Comparison of ENCODE assay signal across 25 mouse cellular contexts in the genomic region with DNA sequence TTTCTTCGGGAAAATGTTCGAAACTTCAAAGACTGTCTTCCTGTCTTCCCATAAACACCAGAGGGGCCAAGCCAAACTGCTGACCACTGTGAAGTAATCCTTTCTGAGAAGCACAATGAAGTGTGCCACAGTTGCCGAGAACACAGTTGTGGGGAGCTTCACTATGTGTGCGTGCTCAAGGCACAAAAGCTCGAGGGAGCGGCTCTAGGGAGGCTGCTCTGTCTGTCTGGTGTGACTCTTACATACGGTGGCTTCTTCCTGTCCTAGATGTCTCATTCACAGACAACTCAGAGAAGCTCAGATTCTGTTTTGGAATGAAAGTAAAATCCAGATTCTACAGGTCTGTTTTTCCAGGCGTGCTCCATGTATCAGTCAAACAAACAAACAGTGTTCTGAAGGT.
"Had no signal": no experiment of that assay in that cellular context is flagged by ENCODE, and none has a peak within 500 bp of the region (broad histone marks: within the 10 kb centered on the region; RNA-seq: fewer than 3 reads in every experiment).

No protein-coding gene starts in this region.

- H3K4me3 ChIP-seq: heart, embryonic 10.5 days; heart, embryonic 13.5 days; heart, embryonic 15.5 days; hindbrain, embryonic 13.5 days; hindbrain, embryonic 15.5 days; kidney, embryonic 15.5 days; limb, embryonic 13.5 days; limb, embryonic 15.5 days had no signal

- H3K27me3 ChIP-seq: kidney, embryonic 15.5 days; limb, embryonic 15.5 days had no signal

- DNase-seq: forebrain, postnatal 0 days; gastrocnemius, postnatal 14 days; gastrocnemius, postnatal 36 days; heart, adult 18-20 months; heart, postnatal 14 days; heart, postnatal 36 days; kidney, adult 11 months; kidney, adult 2 months; kidney, adult 9 months; kidney, postnatal 14 days; kidney, postnatal 36 days; layer of hippocampus, adult 9-11 months; layer of hippocampus, postnatal 36 days; left cerebral cortex, postnatal 4 days had no signal

- ATAC-seq: forebrain, postnatal 0 days; hindbrain, postnatal 0 days; intestine, embryonic 16.5 days had no signal

- H3K36me3 ChIP-seq: heart, embryonic 10.5 days; heart, embryonic 13.5 days; heart, embryonic 15.5 days; hindbrain, embryonic 13.5 days; hindbrain, embryonic 15.5 days; kidney, embryonic 15.5 days; limb, embryonic 13.5 days; limb, embryonic 15.5 days had no signal

- H3K9ac ChIP-seq: forebrain, postnatal 0 days; heart, embryonic 13.5 days; heart, embryonic 15.5 days; hindbrain, embryonic 13.5 days; hindbrain, embryonic 15.5 days; kidney, embryonic 15.5 days; limb, embryonic 13.5 days; limb, embryonic 15.5 days had no signal

- H3K9me3 ChIP-seq: heart, embryonic 10.5 days; heart, embryonic 13.5 days; heart, embryonic 15.5 days; hindbrain, embryonic 13.5 days; hindbrain, embryonic 15.5 days; kidney, embryonic 15.5 days; limb, embryonic 13.5 days; limb, embryonic 15.5 days had no signal

- H3K4me2 ChIP-seq: heart, embryonic 13.5 days; heart, embryonic 15.5 days; hindbrain, embryonic 13.5 days; hindbrain, embryonic 15.5 days; kidney, embryonic 15.5 days; limb, embryonic 13.5 days; limb, embryonic 15.5 days had no signal

- H3K27ac ChIP-seq: heart, embryonic 10.5 days; heart, embryonic 13.5 days; heart, embryonic 15.5 days; hindbrain, embryonic 13.5 days; hindbrain, embryonic 15.5 days; hindbrain, postnatal 0 days; kidney, embryonic 15.5 days; kidney, postnatal 0 days; limb, embryonic 13.5 days; limb, embryonic 15.5 days had no signal
